Mouse (Mus musculus): ENCODE results near the gene Dnah17. TPM values are rescaled to one million over a fixed set of nuclear protein-coding genes. Genes with fewer than 3 reads are reported as not detected.
A peak's percentile ranks its signal among the peaks of the same experiment; 100 is the strongest.

Dnah17 gene
- polyA plus RNA-seq, 1 experiment from 2014 or later: 0.23 TPM

GRCm38 (mm10) chr11:118142547-118143165 is 12.2 kb upstream of the Dnah17 start:
- Histone ChIP-seq H3K4me2 (no peak overlapping the region), H3K27ac (replicated peaks) (peak overlapping the region; percentile 12; the same call in 1 of the 2 replicates), H3K27me3 (no peaks in the 10 kb centered on the region), H3K36me3 (no peaks in the 10 kb centered on the region), H3K4me3 (no peak overlapping the region), H3K9ac (no peak overlapping the region), H3K9me3 (no peaks in the 10 kb centered on the region), H3K4me1 (replicated peaks) (peaks cover 6% of the 10 kb centered on the region)
- peak; percentile 38; the same call in 1 of the 2 replicates for ATAC-seq (ENCODE audit: low FRiP score, low read depth)
- 13% methylated on average over 7 of the region's 7 CpGs for WGBS

DNA sequence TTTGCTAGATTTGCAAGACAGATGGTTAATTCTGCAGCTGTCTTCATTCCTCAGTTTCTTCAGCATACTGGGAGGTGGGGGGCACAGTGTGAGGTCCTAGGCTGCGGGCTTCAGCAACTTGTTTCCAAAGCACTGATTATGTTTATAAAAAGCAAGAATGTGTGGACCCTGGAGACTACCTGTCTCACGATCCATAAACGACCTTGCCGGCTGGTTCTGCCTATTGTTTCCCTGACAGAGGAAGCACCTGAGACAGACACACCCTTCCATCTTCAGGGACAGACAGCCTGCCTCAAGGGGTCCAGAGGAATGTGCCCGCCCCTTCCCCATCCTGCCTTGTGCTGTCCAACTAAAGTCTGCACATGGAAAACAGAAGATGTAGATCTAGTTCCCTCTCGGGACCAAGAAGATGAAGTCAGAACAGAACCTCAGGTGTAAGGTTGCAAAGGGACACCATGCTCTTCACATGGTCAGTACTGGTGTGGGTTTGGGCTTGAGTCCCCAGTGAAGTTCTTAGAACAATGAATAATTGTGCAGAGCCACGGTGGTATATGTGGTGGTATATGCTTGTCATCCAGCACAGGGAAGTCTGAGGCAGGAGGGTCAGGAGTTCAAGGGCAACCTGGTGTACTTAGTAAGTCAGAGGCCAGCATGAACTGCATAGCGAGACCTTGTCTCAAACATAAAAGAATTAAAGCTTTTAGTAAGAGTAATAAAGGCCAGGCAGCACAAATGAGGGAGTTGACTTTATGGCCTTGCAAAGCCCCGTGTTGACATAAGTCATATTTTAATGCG is 10.5 kb upstream of the Dnah17 start:
- Histone ChIP-seq H3K27me3 (no peaks in the 10 kb centered on the region), H3K4me2 (no peak overlapping the region), H3K4me1 (replicated peaks) (peaks cover 6% of the 10 kb centered on the region), H3K36me3 (no peaks in the 10 kb centered on the region), H3K9ac (no peak overlapping the region), H3K4me3 (no peak overlapping the region), H3K27ac (replicated peaks) (no peak overlapping the region), H3K9me3 (no peaks in the 10 kb centered on the region)
- 82% methylated on average over 10 of the region's 10 CpGs for WGBS
- no peak for ATAC-seq (ENCODE audit: low FRiP score, low read depth)

GRCm38 (mm10) chr11:118138347-118138746 is 7.9 kb upstream of the Dnah17 start:
- H3K4me2 ChIP-seq: no peak overlapping the region
- ATAC-seq (ENCODE audit: low FRiP score, low read depth): no peak
- H3K4me3 ChIP-seq: no peak overlapping the region
- no peaks in the 10 kb centered on the region for H3K27me3 ChIP-seq
- H3K9me3 ChIP-seq: no peaks in the 10 kb centered on the region
- H3K36me3 ChIP-seq: no peaks in the 10 kb centered on the region
- H3K4me1 ChIP-seq (replicated peaks): peaks cover 13% of the 10 kb centered on the region
- WGBS: 97% methylated on average over 6 of the region's 6 CpGs
- H3K27ac ChIP-seq (replicated peaks): no peak overlapping the region
- no peak overlapping the region for H3K9ac ChIP-seq

DNA sequence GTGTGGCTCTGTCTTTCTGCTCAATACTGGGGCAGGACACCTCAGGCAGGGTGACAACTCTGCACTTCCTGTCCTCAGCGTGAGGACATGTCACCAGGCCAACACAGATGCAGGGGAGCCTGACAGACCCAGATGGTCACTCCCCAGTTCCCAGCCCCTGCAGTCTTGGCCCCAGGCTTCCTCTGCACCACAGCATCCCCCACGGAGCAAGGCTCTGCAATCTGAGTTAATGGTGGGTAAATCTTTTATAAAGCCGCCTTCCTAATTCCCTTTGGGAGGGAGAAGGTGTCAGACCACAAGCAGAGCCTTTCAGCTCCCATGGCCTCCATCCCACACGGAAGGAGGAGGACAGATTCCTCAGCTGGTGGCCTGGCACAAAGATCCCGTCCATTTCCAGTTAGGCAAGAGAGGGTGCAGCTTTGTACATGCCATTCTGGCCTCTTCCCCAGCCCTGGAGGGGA is 5.8 kb upstream of the Dnah17 start:
- Histone ChIP-seq H3K9ac (no peak overlapping the region), H3K4me1 (replicated peaks) (peaks cover 13% of the 10 kb centered on the region), H3K27ac (replicated peaks) (no peak overlapping the region), H3K4me2 (no peak overlapping the region), H3K27me3 (no peaks in the 10 kb centered on the region), H3K4me3 (no peak overlapping the region), H3K9me3 (no peaks in the 10 kb centered on the region), H3K36me3 (no peaks in the 10 kb centered on the region)
- no peak for ATAC-seq (ENCODE audit: low FRiP score, low read depth)
- 32% methylated on average over 5 of the region's 5 CpGs for WGBS

DNA sequence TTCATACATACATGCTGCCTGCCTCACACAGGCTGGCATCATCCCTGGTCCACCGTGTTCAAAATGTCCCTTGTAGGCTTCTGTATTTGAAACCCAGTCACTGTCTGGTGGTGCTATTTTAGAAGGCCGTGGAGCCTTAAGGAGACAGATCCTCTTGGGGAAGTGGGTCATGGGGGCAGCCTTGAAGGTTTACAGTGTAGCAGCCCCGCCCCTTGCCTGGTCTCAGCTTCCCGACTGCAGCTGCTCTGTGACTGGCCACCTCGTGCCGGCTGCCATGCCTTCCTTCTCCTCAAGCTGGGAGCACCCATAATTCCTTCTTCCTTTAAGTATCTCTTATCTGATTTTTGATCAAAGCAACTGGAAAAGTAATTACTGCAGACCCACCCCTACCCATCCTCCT is 4.8 kb upstream of the Dnah17 start:
- no peak overlapping the region for H3K27ac ChIP-seq (replicated peaks)
- 83% methylated on average over 6 of the region's 6 CpGs for WGBS
- no peaks in the 10 kb centered on the region for H3K27me3 ChIP-seq
- H3K4me2 ChIP-seq: no peak overlapping the region
- peaks cover 13% of the 10 kb centered on the region for H3K4me1 ChIP-seq (replicated peaks)
- no peak overlapping the region for H3K9ac ChIP-seq
- no peaks in the 10 kb centered on the region for H3K9me3 ChIP-seq
- no peak overlapping the region for H3K4me3 ChIP-seq
- no peaks in the 10 kb centered on the region for H3K36me3 ChIP-seq
- ATAC-seq (ENCODE audit: low FRiP score, low read depth): no peak

DNA sequence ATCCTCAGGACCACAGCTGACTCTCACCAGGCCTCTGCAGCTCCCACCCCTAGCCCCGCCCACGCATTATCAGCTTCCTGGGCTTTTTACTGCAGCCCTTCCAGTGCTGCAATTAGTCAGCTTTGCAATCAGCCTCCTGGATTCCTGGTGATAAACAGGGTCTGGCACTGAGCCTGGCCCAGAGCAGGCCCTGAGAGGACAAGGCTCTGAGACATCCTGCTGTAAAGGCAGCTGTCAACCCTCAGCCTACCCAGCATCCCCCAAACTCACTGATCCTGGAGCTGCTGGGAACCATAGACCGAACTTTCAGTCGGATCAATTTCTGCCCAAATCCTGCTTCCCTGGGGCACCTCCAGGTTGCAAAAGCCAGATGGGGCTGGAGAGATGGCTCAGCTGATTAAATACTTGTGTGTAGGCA is 3.3 kb upstream of the Dnah17 start:
- H3K4me3 ChIP-seq: no peak overlapping the region
- H3K27me3 ChIP-seq: no peaks in the 10 kb centered on the region
- 0 out of 2 replicates have a peak, but pooled peaks have one; percentile 19 for ATAC-seq (ENCODE audit: low FRiP score, low read depth)
- peak overlapping the region; percentile 16; the same call in 1 of the 2 replicates for H3K27ac ChIP-seq (replicated peaks)
- no peak overlapping the region for H3K9ac ChIP-seq
- H3K4me2 ChIP-seq: no peak overlapping the region
- peaks cover 13% of the 10 kb centered on the region for H3K4me1 ChIP-seq (replicated peaks)
- whole genome bisulfite sequencing: 33% methylated on average over 4 of the region's 4 CpGs
- H3K36me3 ChIP-seq: no peaks in the 10 kb centered on the region
- H3K9me3 ChIP-seq: no peaks in the 10 kb centered on the region

DNA sequence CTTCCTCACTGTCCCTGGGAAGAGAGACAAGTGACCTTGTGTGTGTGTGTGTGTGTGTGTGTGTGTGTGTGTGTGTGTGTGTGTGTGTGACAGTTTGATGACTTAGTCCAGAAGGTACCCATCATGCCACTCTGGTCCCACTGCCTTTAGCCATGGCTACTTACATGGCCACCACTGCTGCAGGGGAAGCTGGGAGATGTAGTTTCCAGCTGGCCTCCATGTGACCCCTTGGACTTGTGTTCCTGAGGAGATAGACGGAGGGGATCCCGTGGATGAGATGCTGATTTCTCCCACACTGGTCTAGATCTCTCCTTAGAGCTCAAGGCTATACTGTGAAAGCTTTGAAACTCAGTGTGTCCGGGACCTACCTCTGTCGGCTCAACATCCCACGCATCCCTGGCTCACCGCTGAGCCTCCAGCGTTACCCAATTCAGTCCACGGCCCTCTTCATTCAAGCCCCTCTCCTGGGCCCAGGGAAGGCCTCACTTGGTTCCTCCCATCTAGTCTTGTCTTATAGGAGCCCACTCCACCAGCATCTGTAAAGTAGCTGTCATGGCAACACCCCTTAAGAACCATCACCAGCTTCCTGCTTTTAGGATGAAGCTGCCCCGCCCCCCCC is 2.8 kb upstream of the Dnah17 start:
- Histone ChIP-seq H3K4me1 (replicated peaks) (peaks cover 13% of the 10 kb centered on the region), H3K4me3 (no peak overlapping the region), H3K36me3 (no peaks in the 10 kb centered on the region), H3K27ac (replicated peaks) (0 out of 2 replicates have a peak overlapping the region, but pooled peaks have one; percentile 16), H3K9me3 (no peaks in the 10 kb centered on the region), H3K27me3 (no peaks in the 10 kb centered on the region), H3K4me2 (no peak overlapping the region), H3K9ac (no peak overlapping the region)
- 62% methylated on average over 9 of the region's 9 CpGs for WGBS
- peak; percentile 51; the same call in 1 of the 2 replicates for ATAC-seq (ENCODE audit: low FRiP score, low read depth)

- no peak for ATAC-seq (ENCODE audit: low FRiP score, low read depth)
- H3K27ac ChIP-seq (replicated peaks): no peak overlapping the region
- no peaks in the 10 kb centered on the region for H3K36me3 ChIP-seq
- H3K27me3 ChIP-seq: no peaks in the 10 kb centered on the region
- peaks cover 13% of the 10 kb centered on the region for H3K4me1 ChIP-seq (replicated peaks)
- H3K4me2 ChIP-seq: no peak overlapping the region
- no peak overlapping the region for H3K9ac ChIP-seq
- no peak overlapping the region for H3K4me3 ChIP-seq
- WGBS: 76% methylated on average over 8 of the region's 8 CpGs
- H3K9me3 ChIP-seq: no peaks in the 10 kb centered on the region
Observed at GRCm38 (mm10) chr11:118132136-118132535, 1.7 kb upstream of the Dnah17 start.

GRCm38 (mm10) chr11:118129812-118130211 is 622 bp downstream of the Dnah17 start:
- H3K4me1 ChIP-seq (replicated peaks): peaks cover 13% of the 10 kb centered on the region
- H3K36me3 ChIP-seq: no peaks in the 10 kb centered on the region
- no peak overlapping the region for H3K4me3 ChIP-seq
- H3K9ac ChIP-seq: no peak overlapping the region
- 90% methylated on average over 2 of the region's 2 CpGs for WGBS
- ATAC-seq (ENCODE audit: low FRiP score, low read depth): no peak
- no peaks in the 10 kb centered on the region for H3K9me3 ChIP-seq
- no peak overlapping the region for H3K27ac ChIP-seq (replicated peaks)
- H3K27me3 ChIP-seq: no peaks in the 10 kb centered on the region
- no peak overlapping the region for H3K4me2 ChIP-seq

- Histone ChIP-seq H3K4me1 (replicated peaks) (no peaks in the 10 kb centered on the region), H3K36me3 (no peaks in the 10 kb centered on the region), H3K9me3 (no peaks in the 10 kb centered on the region), H3K4me2 (no peak overlapping the region), H3K9ac (no peak overlapping the region), H3K27me3 (no peaks in the 10 kb centered on the region), H3K27ac (replicated peaks) (no peak overlapping the region), H3K4me3 (no peak overlapping the region)
- ATAC-seq (ENCODE audit: low FRiP score, low read depth): no peak
- WGBS: 92% methylated on average over 11 of the region's 11 CpGs
Observed at GRCm38 (mm10) chr11:118121592-118121991, 8.8 kb downstream of the Dnah17 start.

DNA sequence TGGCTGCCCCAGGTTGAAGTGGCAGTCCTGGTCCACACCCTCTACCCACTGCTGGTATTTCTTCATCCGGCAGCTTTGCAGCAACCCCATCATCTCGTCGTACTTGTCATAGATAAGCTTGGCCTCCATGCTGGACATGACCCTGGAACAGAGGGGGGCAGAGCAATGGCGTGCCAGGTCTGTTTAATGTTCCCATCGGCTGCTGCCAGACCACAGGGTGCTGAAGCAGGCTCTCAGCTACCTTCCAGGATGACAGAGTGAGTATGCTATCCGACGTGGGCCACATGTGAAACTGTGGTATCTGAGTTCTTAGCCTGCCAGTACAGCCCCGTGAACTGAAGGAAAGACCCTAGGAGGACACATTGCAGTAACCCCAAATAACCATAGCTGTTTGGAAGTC is 11.7 kb downstream of the Dnah17 start:
- 89% methylated on average over 8 of the region's 8 CpGs for WGBS
- no peak for ATAC-seq (ENCODE audit: low FRiP score, low read depth)
- H3K4me1 ChIP-seq (replicated peaks): no peaks in the 10 kb centered on the region
- H3K27ac ChIP-seq (replicated peaks): no peak overlapping the region
- no peak overlapping the region for H3K4me2 ChIP-seq
- no peaks in the 10 kb centered on the region for H3K9me3 ChIP-seq
- no peaks in the 10 kb centered on the region for H3K36me3 ChIP-seq
- no peak overlapping the region for H3K9ac ChIP-seq
- H3K27me3 ChIP-seq: no peaks in the 10 kb centered on the region
- no peak overlapping the region for H3K4me3 ChIP-seq

- Histone ChIP-seq H3K27me3 (no peaks in the 10 kb centered on the region), H3K4me3 (no peak overlapping the region), H3K36me3 (no peaks in the 10 kb centered on the region), H3K9me3 (no peaks in the 10 kb centered on the region), H3K9ac (no peak overlapping the region), H3K4me1 (replicated peaks) (no peaks in the 10 kb centered on the region), H3K27ac (replicated peaks) (no peak overlapping the region), H3K4me2 (no peak overlapping the region)
- ATAC-seq (ENCODE audit: low FRiP score, low read depth): no peak
- WGBS: 80% methylated on average over 8 of the region's 8 CpGs
Observed at GRCm38 (mm10) chr11:118114581-118115110, 15.8 kb downstream of the Dnah17 start.

Data from hindbrain, embryonic 15.5 days (tissue).